In the genomic region with DNA sequence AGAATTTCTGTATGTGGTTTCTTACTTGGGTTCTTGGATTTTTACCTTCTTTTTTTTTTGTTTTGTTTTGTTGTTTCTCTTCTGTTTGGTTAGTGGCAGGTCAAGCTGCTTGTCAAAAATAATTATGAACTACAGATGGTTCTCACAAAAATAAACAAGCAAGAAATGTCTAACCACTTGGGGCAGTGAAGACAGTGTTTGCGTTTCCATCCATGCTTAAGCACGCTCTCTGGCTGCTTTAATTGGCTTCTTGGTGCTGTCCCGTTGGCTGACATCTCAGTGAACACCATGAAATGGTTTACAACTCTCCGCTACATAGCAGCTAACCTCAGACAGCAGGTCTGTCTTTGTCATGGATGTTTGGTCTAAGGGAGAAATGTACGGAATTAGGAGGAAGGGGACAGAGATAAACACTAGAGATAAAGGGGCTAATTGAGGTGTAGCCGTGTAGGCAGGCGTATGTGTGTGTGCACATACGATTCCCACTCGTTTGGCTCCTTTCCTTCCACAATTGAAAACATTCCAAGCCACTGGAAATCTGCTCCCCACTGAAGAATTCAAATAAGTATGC, we compare ENCODE assay signal across 21 mouse cellular contexts. TPM values are rescaled to one million over a fixed set of nuclear protein-coding genes. Genes with fewer than 3 reads are reported as not detected.
DNase-seq lines count a peak whose midpoint lies in the region; ATAC-seq and TF ChIP-seq lines count a peak whose summit lies in the region.
"Had no signal": no experiment of that assay in that cellular context is flagged by ENCODE, and none has a peak within 500 bp of the region (broad histone marks: within the 10 kb centered on the region; RNA-seq: fewer than 3 reads in every experiment).

No protein-coding gene starts in this region.

- H3K4me1 ChIP-seq in kidney, adult 2 months (ENCODE audit: control insufficient read depth, insufficient read depth, low read length), result no peaks in the 10 kb centered on the region
- H3K4me1 ChIP-seq in lung, embryonic 15.5 days, result peaks cover 22% of the 10 kb centered on the region; the same call in 1 of the 2 replicates
- peaks cover 49 to 76% of the 10 kb centered on the region in 2 experiments for H3K4me1 ChIP-seq in CH12.LX (ENCODE audit: control insufficient read depth in 1 of 2, insufficient read depth in 2 of 2)
- peaks cover 20% of the 10 kb centered on the region; the same call in 1 of the 2 replicates for H3K4me1 ChIP-seq in embryonic facial prominence, embryonic 13.5 days
- H3K4me1 ChIP-seq: midbrain, embryonic 12.5 days had no signal

- no peak overlapping the region for H3K4me3 ChIP-seq in kidney, adult 2 months (ENCODE audit: insufficient read depth, low read depth, low read length)
- H3K4me3 ChIP-seq in lung, embryonic 15.5 days, result no peak overlapping the region
- H3K4me3 ChIP-seq in CH12.LX (replicated peaks in 1 of 3; ENCODE audit: low read depth in 2 of 3, low read length in 2 of 3, poor library complexity in 1 of 3), result no peak overlapping the region
- H3K4me3 ChIP-seq in embryonic facial prominence, embryonic 13.5 days, result no peak overlapping the region
- H3K4me3 ChIP-seq: heart, embryonic 12.5 days; midbrain, embryonic 12.5 days; neural tube, embryonic 13.5 days had no signal

- DNase-seq in kidney, adult 2 months, result peak; percentile 27
- no peak for DNase-seq in kidney, adult 11 months
- DNase-seq in lung, postnatal 10 days, result no peak
- peak; percentile 48 for DNase-seq in CH12.LX (ENCODE audit: extremely low read depth)
- no peak for DNase-seq in thymus, postnatal 4 days
- DNase-seq: adrenal gland, adult 8-10 months; cerebellum, adult 9-10 months; heart, postnatal 14 days; kidney, postnatal 14 days; left cerebral cortex, postnatal 4 days; right cerebral cortex, postnatal 14 days; thymus, postnatal 25 days had no signal

- no peak for TF ChIP-seq CTCF in kidney, adult 2 months (conservative IDR thresholded peaks at IDR 0.05; ENCODE audit: insufficient read depth, insufficient read length, low read depth, low read length)
- peak in 1 of 2 experiments; percentile 51; a peak in 2 of 4 replicates for TF ChIP-seq CTCF in CH12.LX (conservative IDR thresholded peaks at IDR 0.05 in 1 of 2, IDR thresholded peaks at IDR 0.05 in 1 of 2; ENCODE audit: low read depth in 2 of 2, low read length in 2 of 2)

- H3K4me2 ChIP-seq in lung, embryonic 15.5 days, result no peak overlapping the region
- peak overlapping the region; percentile 9; the same call in 1 of the 2 replicates for H3K4me2 ChIP-seq in CH12.LX (ENCODE audit: insufficient read depth, low read depth, poor library complexity, severe bottlenecking)
- no peak overlapping the region for H3K4me2 ChIP-seq in embryonic facial prominence, embryonic 13.5 days
- H3K4me2 ChIP-seq: heart, embryonic 12.5 days; hindbrain, embryonic 14.5 days; midbrain, embryonic 12.5 days; neural tube, embryonic 13.5 days had no signal

- 66% methylated on average over 9 of the region's 9 CpGs for WGBS in kidney, adult 2 months
- 16% methylated on average over 9 of the region's 9 CpGs for WGBS in lung, embryonic 15.5 days
- 38% methylated on average over 9 of the region's 9 CpGs for WGBS in embryonic facial prominence, embryonic 13.5 days

- H3K9me3 ChIP-seq in lung, embryonic 15.5 days, result no peaks in the 10 kb centered on the region
- H3K9me3 ChIP-seq in CH12.LX (replicated peaks; ENCODE audit: low read length), result no peaks in the 10 kb centered on the region
- no peaks in the 10 kb centered on the region for H3K9me3 ChIP-seq in embryonic facial prominence, embryonic 13.5 days
- H3K9me3 ChIP-seq: heart, embryonic 12.5 days; midbrain, embryonic 12.5 days; neural tube, embryonic 13.5 days had no signal

- dilution Hi-C loops in CH12.LX (cut with MboI; ENCODE audit: extremely low pct_ligation_motif_present, extremely low pct_unique_long_range_greater_than_20kb, low sequenced_read_pairs), result no loop called here

- no peak overlapping the region for H3K27ac ChIP-seq in kidney, adult 2 months (ENCODE audit: insufficient read depth, low read depth, low read length)
- peak overlapping the region; percentile 41; the same call in 1 of the 2 replicates for H3K27ac ChIP-seq in lung, embryonic 15.5 days
- peak overlapping the region; percentile 85 for H3K27ac ChIP-seq in CH12.LX (ENCODE audit: insufficient read depth, low read depth)
- H3K27ac ChIP-seq in embryonic facial prominence, embryonic 13.5 days, result 0 out of 2 replicates have a peak overlapping the region, but pooled peaks have one; percentile 13
- H3K27ac ChIP-seq: hindbrain, embryonic 14.5 days; liver, embryonic 14.5 days; midbrain, embryonic 12.5 days; neural tube, embryonic 13.5 days had no signal

- no peaks in the 10 kb centered on the region for H3K36me3 ChIP-seq in kidney, adult 2 months (ENCODE audit: control insufficient read depth, insufficient read depth, low read length)
- no peaks in the 10 kb centered on the region for H3K36me3 ChIP-seq in lung, embryonic 15.5 days
- peaks cover 0 to 7% of the 10 kb centered on the region in 2 experiments for H3K36me3 ChIP-seq in CH12.LX (replicated peaks in 1 of 2; ENCODE audit: control insufficient read depth in 1 of 2, insufficient read depth in 1 of 2, low read length in 1 of 2)
- no peaks in the 10 kb centered on the region for H3K36me3 ChIP-seq in embryonic facial prominence, embryonic 13.5 days
- H3K36me3 ChIP-seq: heart, embryonic 12.5 days; midbrain, embryonic 12.5 days; neural tube, embryonic 13.5 days had no signal

- in situ Hi-C loops in CH12.LX (cut with MboI; ENCODE audit: low pct_ligation_motif_present, low pct_unique_long_range_greater_than_20kb, low sequenced_read_pairs), result no loop called here

- no peaks in the 10 kb centered on the region for H3K27me3 ChIP-seq in kidney, adult 2 months (replicated peaks; ENCODE audit: control insufficient read depth, insufficient read depth, low read length)
- H3K27me3 ChIP-seq in lung, embryonic 15.5 days, result no peaks in the 10 kb centered on the region
- no peaks in the 10 kb centered on the region for H3K27me3 ChIP-seq in CH12.LX (replicated peaks)
- H3K27me3 ChIP-seq in embryonic facial prominence, embryonic 13.5 days, result no peaks in the 10 kb centered on the region
- H3K27me3 ChIP-seq: midbrain, embryonic 12.5 days; neural tube, embryonic 13.5 days; Patski had no signal

- H3K79me2 ChIP-seq in CH12.LX (replicated peaks; ENCODE audit: control insufficient read depth, extremely low read depth, insufficient read depth, poor library complexity, severe bottlenecking), result peaks cover 27% of the 10 kb centered on the region

- no peak overlapping the region for H3K9ac ChIP-seq in lung, embryonic 15.5 days
- H3K9ac ChIP-seq in CH12.LX (ENCODE audit: insufficient read depth, low read depth), result peak overlapping the region; percentile 46; the same call in 1 of the 2 replicates
- H3K9ac ChIP-seq in embryonic facial prominence, embryonic 13.5 days, result no peak overlapping the region
- H3K9ac ChIP-seq: heart, embryonic 12.5 days; hindbrain, embryonic 14.5 days; liver, embryonic 14.5 days; midbrain, embryonic 12.5 days; neural tube, embryonic 13.5 days had no signal

- TF ChIP-seq RAD21 in CH12.LX (IDR thresholded peaks at IDR 0.05; ENCODE audit: low read depth, low read length), result peak; percentile 38

- TF ChIP-seq EP300 in CH12.LX (IDR thresholded peaks at IDR 0.05; ENCODE audit: low read length), result no peak

- ATAC-seq in lung, embryonic 15.5 days (ENCODE audit: borderline replicate concordance, extremely low read depth, low FRiP score, low TSS enrichment), result no peak
- no peak for ATAC-seq in embryonic facial prominence, embryonic 13.5 days (ENCODE audit: insufficient number of reproducible peaks, insufficient read depth, low FRiP score, low TSS enrichment, low read depth)
- ATAC-seq: intestine, embryonic 16.5 days; Patski had no signal

- no peak for TF ChIP-seq POLR2A in kidney, adult 2 months (IDR thresholded peaks at IDR 0.05; ENCODE audit: low read depth, low read length)
- no peak for TF ChIP-seq POLR2A in CH12.LX (IDR thresholded peaks at IDR 0.05; ENCODE audit: low read depth, low read length)

TF ChIP-seq in CH12.LX, 34 proteins besides CTCF, POLR2A, EP300 and RAD21:
- TF ChIP-seq MEF2A (IDR thresholded peaks at IDR 0.05; ENCODE audit: borderline replicate concordance, low read depth, low read length) (0 out of 2 replicates have a peak, but pooled peaks have one; percentile 8), ZNF384 (IDR thresholded peaks at IDR 0.05; ENCODE audit: low read depth, low read length) (peak; percentile 27; the same call in 1 of the 2 replicates), ELF1 (IDR thresholded peaks at IDR 0.05; ENCODE audit: low read depth, low read length) (no peak), ZC3H11A (IDR thresholded peaks at IDR 0.05; ENCODE audit: low read depth, low read length) (no peak), SIN3A (IDR thresholded peaks at IDR 0.05; ENCODE audit: low read length) (no peak; the same call in 1 of the 2 replicates), MAZ (IDR thresholded peaks at IDR 0.05; ENCODE audit: low read depth, low read length) (no peak), SMC3 (IDR thresholded peaks at IDR 0.05; ENCODE audit: low read depth, low read length) (peak; percentile 28)

RNA-seq across cellular contexts. Expression of gene Nedd9, which starts 2.6 kb away (rescaled TPM):
- polyA plus RNA-seq in kidney, adult 2 months (2012; rRNA removed), result 24.0 and 24.7 TPM in 2 replicates
- polyA plus RNA-seq in lung, embryonic 15.5 days (2015; fragmentation: Nextera tagmentation; extraction: Ambion mirVana), result 71.7 and 76.3 TPM in 2 replicates
- 42.5 and 46.5 TPM in 2 replicates for total RNA-seq in CH12.LX (2012; rRNA removed)
- total RNA-seq in CH12.LX (2014; rRNA removed), result 44.6 and 48.7 TPM in 2 replicates
- 41.3 and 54.1 TPM in 2 replicates for polyA plus RNA-seq in CH12.LX (2012; ENCODE audit: insufficient read length, low read depth)
- polyA plus RNA-seq in embryonic facial prominence, embryonic 13.5 days (2015; fragmentation: Nextera tagmentation; extraction: Ambion mirVana), result 23.2 and 27.4 TPM in 2 replicates

Comparison
In these comparisons a context has a peak if more than half of its experiments do, and no peak if none do; other contexts are left out.
1. DNase-seq: peak in kidney, adult 2 months (single experiment) and CH12.LX (single experiment); none in kidney, adult 11 months (single experiment), lung, postnatal 10 days (single experiment) and thymus, postnatal 4 days (single experiment).